Mouse (Mus musculus) testis, adult 2 months (tissue): ENCODE results near the gene Zfp74.

Experiments
- CTCF ChIP-seq: fragments of 200-500 bp; IDR thresholded peaks from 2 replicates; pipeline ENCODE4 v1.5.1; 2012; ENCODE audit warnings: low read depth, mild to moderate bottlenecking, inconsistent platforms, low read length, moderate library complexity; ENCODE audit not compliant: control insufficient read depth, insufficient read depth, insufficient replicate concordance
- POLR2A ChIP-seq: fragments of 200-500 bp; IDR thresholded peaks from 2 replicates; pipeline ENCODE4 v1.6.1; 2012; ENCODE audit warnings: low read depth, mild to moderate bottlenecking, inconsistent platforms, low read length, moderate library complexity; ENCODE audit not compliant: control insufficient read depth

DNA sequence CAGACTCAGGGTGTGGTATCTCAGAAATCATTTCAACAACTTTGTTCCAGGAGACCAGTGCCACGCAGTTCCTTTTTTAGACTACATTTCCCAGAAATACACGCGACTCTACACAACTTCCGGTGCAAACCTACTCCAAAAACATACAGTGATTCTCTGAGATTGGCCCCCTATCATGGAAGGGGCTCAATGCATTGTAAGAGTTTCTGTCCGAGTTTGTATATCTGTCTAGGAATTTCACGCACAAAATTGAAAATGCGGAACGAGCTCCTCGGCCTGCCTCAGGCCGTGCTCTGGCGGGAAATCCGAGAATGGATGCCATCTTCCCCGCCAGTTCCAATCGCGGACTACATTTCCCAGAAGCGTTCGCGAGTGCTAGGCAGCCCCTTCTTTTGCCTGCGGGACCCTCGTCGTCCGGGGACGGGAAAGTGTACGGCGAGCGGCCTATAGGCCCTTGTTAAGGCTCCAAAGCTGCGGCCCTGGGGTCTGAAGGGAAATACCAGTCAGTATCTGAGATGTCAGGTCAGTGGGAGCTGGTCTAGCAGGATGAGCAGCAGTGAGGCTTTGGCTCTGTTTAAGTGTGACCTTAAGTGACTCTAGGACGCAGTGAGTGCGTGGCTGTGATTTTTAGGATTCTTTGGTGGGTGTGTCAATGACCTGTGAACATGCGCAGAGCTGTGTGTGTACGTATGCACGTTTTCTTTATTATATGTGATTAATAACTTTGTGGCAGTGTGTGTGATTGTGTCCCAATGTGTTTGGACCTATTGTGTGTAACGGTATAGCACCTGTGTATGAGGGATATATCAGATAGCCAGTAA, 45.5 kb downstream of the Zfp74 start, which contains the start of gene Zfp383:
- TF ChIP-seq CTCF (no peak), POLR2A (peak; percentile 50; the same call in 1 of the 2 replicates)
